Mouse (Mus musculus): ENCODE results near the gene Cd200r1. TPM values are rescaled to one million over a fixed set of nuclear protein-coding genes. Genes with fewer than 3 reads are reported as not detected.

Gene Cd200r1
- polyA plus RNA-seq, 1 experiment: 0.02 TPM

DNA sequence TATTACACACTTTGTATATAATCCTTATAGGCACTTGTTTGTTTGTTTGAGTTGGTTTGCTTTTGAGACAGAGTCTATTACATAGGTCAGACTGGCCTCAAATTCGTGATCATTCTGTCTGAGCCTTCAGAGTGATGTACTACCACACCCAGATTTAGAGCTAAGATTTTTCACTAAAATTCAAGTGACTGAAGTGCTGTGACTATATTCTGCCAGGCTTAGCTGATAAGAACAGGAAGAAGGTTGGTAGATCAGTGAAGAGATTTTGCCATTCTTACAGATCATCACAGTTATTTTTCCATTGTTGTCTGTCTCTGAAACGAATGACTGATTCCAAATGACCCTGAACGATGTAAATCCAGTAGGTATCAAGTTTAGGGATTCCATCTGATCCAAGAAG is 17.5 kb upstream of the Cd200r1 start:
- Histone ChIP-seq H3K4me2 (ENCODE audit: low read depth) (no peak overlapping the region), H3K36me3 (ENCODE audit: control insufficient read depth, insufficient read depth) (peaks cover 4% of the 10 kb centered on the region), H3ac (ENCODE audit: control insufficient read depth, insufficient read length) (no peak overlapping the region), H3K4me3 (no peak overlapping the region), H3K27me3 (ENCODE audit: control insufficient read depth, insufficient read depth, insufficient read length) (no peaks in the 10 kb centered on the region), H3K79me2 (ENCODE audit: control insufficient read depth, insufficient read depth) (peaks cover 24% of the 10 kb centered on the region)
- TF ChIP-seq POLR2AphosphoS2 (IDR thresholded peaks at IDR 0.05; ENCODE audit: insufficient read length, low read depth) (no peak), TCF3 (IDR thresholded peaks at IDR 0.05; ENCODE audit: insufficient read length, low read depth) (no peak), TCF12 (IDR thresholded peaks at IDR 0.05; ENCODE audit: insufficient read depth, poor library complexity, severe bottlenecking) (no peak), SRF (IDR thresholded peaks at IDR 0.05; ENCODE audit: control insufficient read depth, insufficient read length, low read depth) (no peak), REST (IDR thresholded peaks at IDR 0.05; ENCODE audit: insufficient read depth, insufficient read length) (no peak), MYOD1 (IDR thresholded peaks at IDR 0.05; ENCODE audit: control insufficient read depth in 1 of 3, insufficient read length in 2 of 3, low read depth in 2 of 3) (no peak), MYOG (IDR thresholded peaks at IDR 0.05; ENCODE audit: control insufficient read depth in 1 of 3, insufficient read depth in 1 of 3, insufficient read length in 2 of 3, low read depth in 2 of 3) (no peak), POLR2A (IDR thresholded peaks at IDR 0.05; ENCODE audit: insufficient read length, low read depth) (no peak), USF1 (IDR thresholded peaks at IDR 0.05; ENCODE audit: low read depth) (no peak)

DNA sequence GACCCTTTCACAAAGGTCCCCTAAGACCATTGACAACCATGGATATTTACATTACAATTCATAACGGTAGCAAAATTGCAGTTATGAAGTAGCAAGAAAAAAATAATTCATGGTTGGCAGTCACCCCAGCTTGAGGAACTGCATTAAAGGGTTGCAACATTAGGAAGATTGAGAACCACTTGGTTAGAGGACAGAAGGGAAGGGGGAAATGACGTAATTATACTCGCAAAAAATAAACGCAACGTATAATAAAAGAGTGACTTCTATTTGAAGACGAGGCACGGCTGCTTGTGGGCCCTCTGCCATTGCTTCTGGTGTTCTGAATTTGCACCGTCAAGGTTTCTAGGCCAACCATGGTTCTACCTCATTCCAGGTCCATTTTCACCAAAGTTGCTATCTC is 7.8 kb upstream of the Cd200r1 start:
- Histone ChIP-seq H3K79me2 (ENCODE audit: control insufficient read depth, insufficient read depth) (no peaks in the 10 kb centered on the region), H3K4me2 (ENCODE audit: low read depth) (no peak overlapping the region), H3K27me3 (ENCODE audit: control insufficient read depth, insufficient read depth, insufficient read length) (no peaks in the 10 kb centered on the region), H3K36me3 (ENCODE audit: control insufficient read depth, insufficient read depth) (no peaks in the 10 kb centered on the region), H3ac (ENCODE audit: control insufficient read depth, insufficient read length) (no peak overlapping the region), H3K4me3 (no peak overlapping the region)
- TF ChIP-seq TCF3 (IDR thresholded peaks at IDR 0.05; ENCODE audit: insufficient read length, low read depth) (no peak), E2F4 (IDR thresholded peaks at IDR 0.05; ENCODE audit: insufficient read depth) (no peak), REST (IDR thresholded peaks at IDR 0.05; ENCODE audit: insufficient read depth, insufficient read length) (no peak)

DNA sequence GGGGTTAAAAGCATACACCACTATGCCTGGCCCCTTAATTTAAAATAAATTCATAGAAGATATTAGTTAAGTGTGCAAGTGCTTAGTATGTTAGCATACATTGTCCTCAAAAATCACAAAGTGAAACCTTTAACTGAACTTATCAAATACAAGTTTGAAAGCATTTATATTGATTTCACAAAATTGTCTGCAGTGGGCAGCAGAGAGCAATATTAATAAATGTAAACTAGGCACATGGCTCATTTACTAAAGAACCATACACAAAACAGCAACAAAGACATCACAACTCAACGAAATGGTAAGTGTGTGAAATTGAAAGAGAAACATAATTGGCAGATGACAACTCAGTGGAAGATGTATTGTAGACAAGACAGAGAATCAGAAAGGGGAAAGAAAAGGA is 3.7 kb upstream of the Cd200r1 start:
- TF ChIP-seq POLR2AphosphoS2 (IDR thresholded peaks at IDR 0.05; ENCODE audit: insufficient read length, low read depth): no peak
- TF ChIP-seq MAX (IDR thresholded peaks at IDR 0.05; ENCODE audit: low read depth): no peak
- no peak for TF ChIP-seq CEBPB (IDR thresholded peaks at IDR 0.05; ENCODE audit: insufficient read depth, poor library complexity, severe bottlenecking)
- TF ChIP-seq SRF (IDR thresholded peaks at IDR 0.05; ENCODE audit: control insufficient read depth, insufficient read length, low read depth): no peak
- Histone ChIP-seq H3K4me2 (ENCODE audit: low read depth) (no peak overlapping the region), H3K4me3 (no peak overlapping the region), H3K36me3 (ENCODE audit: control insufficient read depth, insufficient read depth) (no peaks in the 10 kb centered on the region), H3K79me2 (ENCODE audit: control insufficient read depth, insufficient read depth) (no peaks in the 10 kb centered on the region), H3K27me3 (ENCODE audit: control insufficient read depth, insufficient read depth, insufficient read length) (no peaks in the 10 kb centered on the region), H3ac (ENCODE audit: control insufficient read depth, insufficient read length) (no peak overlapping the region)

DNA sequence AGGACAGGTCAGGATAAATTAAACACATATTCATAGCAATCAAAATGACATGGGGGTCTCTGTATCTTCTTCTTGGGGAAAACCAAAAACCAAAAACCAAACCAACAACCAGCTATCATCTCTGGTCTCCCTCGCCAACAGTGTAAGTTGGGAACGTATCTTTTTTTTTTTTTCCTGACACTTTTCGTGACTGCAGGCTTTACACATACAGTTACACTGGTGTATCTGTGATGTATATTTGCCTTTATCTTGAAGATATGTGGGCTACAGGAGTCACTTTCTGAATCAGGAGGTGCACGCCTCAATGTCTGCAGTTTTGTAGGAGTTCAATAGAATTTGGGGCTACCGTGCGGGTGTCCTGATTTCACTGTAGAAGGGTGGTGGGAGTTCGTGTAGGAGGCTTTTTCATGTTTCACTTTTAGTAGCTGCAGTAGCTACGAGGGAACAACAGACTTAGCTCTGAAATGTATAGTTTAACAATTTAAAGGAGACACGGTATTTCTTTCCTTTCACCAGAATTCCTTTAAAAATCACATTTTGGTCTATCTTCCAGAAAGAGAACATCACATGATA is 870 bp downstream of the Cd200r1 start:
- no peaks in the 10 kb centered on the region for H3K27me3 ChIP-seq (ENCODE audit: control insufficient read depth, insufficient read depth, insufficient read length)
- no peak overlapping the region for H3K4me2 ChIP-seq (ENCODE audit: low read depth)
- H3K4me3 ChIP-seq: no peak overlapping the region

DNA sequence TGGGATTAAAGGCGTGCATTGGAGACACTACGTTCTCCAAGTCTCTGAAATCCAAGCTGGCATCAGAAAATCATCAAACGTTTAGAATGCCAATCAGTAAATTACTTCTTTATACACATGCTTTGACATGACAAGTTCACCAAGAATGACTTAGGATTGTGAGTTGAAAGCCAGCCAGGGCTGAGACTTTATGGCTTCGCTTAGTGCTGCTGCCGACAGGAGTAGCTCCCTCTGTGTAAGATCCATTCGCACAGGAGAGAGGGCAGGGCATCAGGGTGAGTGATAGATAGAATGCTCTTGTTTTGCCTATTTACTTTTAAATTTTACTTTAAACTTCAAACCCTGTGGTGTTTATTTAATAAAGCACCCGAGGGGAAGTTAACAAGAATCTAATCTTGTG is 2.0 kb downstream of the Cd200r1 start:
- Histone ChIP-seq H3K4me3 (no peak overlapping the region), H3K27me3 (ENCODE audit: control insufficient read depth, insufficient read depth, insufficient read length) (no peaks in the 10 kb centered on the region), H3K36me3 (ENCODE audit: control insufficient read depth, insufficient read depth) (no peaks in the 10 kb centered on the region), H3ac (ENCODE audit: control insufficient read depth, insufficient read length) (no peak overlapping the region), H3K4me2 (ENCODE audit: low read depth) (no peak overlapping the region), H3K79me2 (ENCODE audit: control insufficient read depth, insufficient read depth) (no peaks in the 10 kb centered on the region)
- no peak for TF ChIP-seq MYOG (IDR thresholded peaks at IDR 0.05; ENCODE audit: control insufficient read depth in 1 of 3, insufficient read depth in 1 of 3, insufficient read length in 2 of 3, low read depth in 2 of 3)
- TF ChIP-seq CEBPB (IDR thresholded peaks at IDR 0.05; ENCODE audit: insufficient read depth, poor library complexity, severe bottlenecking): no peak
- TF ChIP-seq USF1 (IDR thresholded peaks at IDR 0.05; ENCODE audit: low read depth): no peak
- no peak for TF ChIP-seq E2F4 (IDR thresholded peaks at IDR 0.05; ENCODE audit: insufficient read depth)
- TF ChIP-seq POLR2A (IDR thresholded peaks at IDR 0.05; ENCODE audit: insufficient read length, low read depth): no peak
- TF ChIP-seq REST (IDR thresholded peaks at IDR 0.05; ENCODE audit: insufficient read depth, insufficient read length): no peak
- no peak for TF ChIP-seq TCF3 (IDR thresholded peaks at IDR 0.05; ENCODE audit: insufficient read length, low read depth)
- no peak for TF ChIP-seq MYOD1 (IDR thresholded peaks at IDR 0.05; ENCODE audit: control insufficient read depth in 1 of 3, insufficient read length in 2 of 3, low read depth in 2 of 3)
- TF ChIP-seq TCF12 (IDR thresholded peaks at IDR 0.05; ENCODE audit: insufficient read depth, poor library complexity, severe bottlenecking): no peak
- no peak for TF ChIP-seq POLR2AphosphoS2 (IDR thresholded peaks at IDR 0.05; ENCODE audit: insufficient read length, low read depth)
- TF ChIP-seq SRF (IDR thresholded peaks at IDR 0.05; ENCODE audit: control insufficient read depth, insufficient read length, low read depth): no peak
- TF ChIP-seq MAX (IDR thresholded peaks at IDR 0.05; ENCODE audit: low read depth): no peak

More for the DNA sequence above, 870 bp downstream of the Cd200r1 start:
- H3K36me3 ChIP-seq (ENCODE audit: control insufficient read depth, insufficient read depth): no peaks in the 10 kb centered on the region
- no peak overlapping the region for H3ac ChIP-seq (ENCODE audit: control insufficient read depth, insufficient read length)
- no peaks in the 10 kb centered on the region for H3K79me2 ChIP-seq (ENCODE audit: control insufficient read depth, insufficient read depth)
- TF ChIP-seq REST (IDR thresholded peaks at IDR 0.05; ENCODE audit: insufficient read depth, insufficient read length) (no peak), MYOD1 (IDR thresholded peaks at IDR 0.05; ENCODE audit: control insufficient read depth in 1 of 3, insufficient read length in 2 of 3, low read depth in 2 of 3) (no peak), TCF12 (IDR thresholded peaks at IDR 0.05; ENCODE audit: insufficient read depth, poor library complexity, severe bottlenecking) (no peak), USF1 (IDR thresholded peaks at IDR 0.05; ENCODE audit: low read depth) (no peak), POLR2AphosphoS2 (IDR thresholded peaks at IDR 0.05; ENCODE audit: insufficient read length, low read depth) (no peak), TCF3 (IDR thresholded peaks at IDR 0.05; ENCODE audit: insufficient read length, low read depth) (no peak), SRF (IDR thresholded peaks at IDR 0.05; ENCODE audit: control insufficient read depth, insufficient read length, low read depth) (no peak), E2F4 (IDR thresholded peaks at IDR 0.05; ENCODE audit: insufficient read depth) (no peak), POLR2A (IDR thresholded peaks at IDR 0.05; ENCODE audit: insufficient read length, low read depth) (no peak), MYOG (IDR thresholded peaks at IDR 0.05; ENCODE audit: control insufficient read depth in 1 of 3, insufficient read depth in 1 of 3, insufficient read length in 2 of 3, low read depth in 2 of 3) (no peak), MAX (IDR thresholded peaks at IDR 0.05; ENCODE audit: low read depth) (no peak), CEBPB (IDR thresholded peaks at IDR 0.05; ENCODE audit: insufficient read depth, poor library complexity, severe bottlenecking) (no peak)

Measured in myocyte (in vitro differentiated cells).